Mouse (Mus musculus): ENCODE data around the gene Slc36a3. TPM values are rescaled to one million over a fixed set of nuclear protein-coding genes. Genes with fewer than 3 reads are reported as not detected.
"Not testable (repeated sequence)": the region's sequence is repeated elsewhere in the genome, so short reads cannot be mapped to it uniquely, and the experiment has no call there.

The Slc36a3 gene
- polyA plus RNA-seq, 1 experiment from 2014 or later: not detected

- H3K4me2 ChIP-seq: no peak overlapping the region
- WGBS: 57% methylated on average over 4 of the region's 4 CpGs
- no peaks in the 10 kb centered on the region for H3K9me3 ChIP-seq
- peaks cover 11% of the 10 kb centered on the region; the same call in 1 of the 2 replicates for H3K4me1 ChIP-seq
- no peak overlapping the region for H3K27ac ChIP-seq
- ATAC-seq (ENCODE audit: borderline replicate concordance, extremely low read depth, low FRiP score, low TSS enrichment): no peak
- H3K27me3 ChIP-seq: no peaks in the 10 kb centered on the region; the same call in 1 of the 2 replicates
- no peak overlapping the region for H3K9ac ChIP-seq
- H3K4me3 ChIP-seq: no peak overlapping the region
- H3K36me3 ChIP-seq: no peaks in the 10 kb centered on the region
Measured at GRCm38 (mm10) chr11:55099868-55100267, 51.6 kb downstream of the Slc36a3 start.

GRCm38 (mm10) chr11:55099019-55099771, 52.3 kb downstream of the Slc36a3 start:
- H3K4me2 ChIP-seq: no peak overlapping the region
- ATAC-seq (ENCODE audit: borderline replicate concordance, extremely low read depth, low FRiP score, low TSS enrichment): no peak

GRCm38 (mm10) chr11:55098189-55098915, 53.2 kb downstream of the Slc36a3 start:
- Histone ChIP-seq H3K9me3 (no peaks in the 10 kb centered on the region), H3K4me1 (peaks cover 11% of the 10 kb centered on the region; the same call in 1 of the 2 replicates), H3K36me3 (no peaks in the 10 kb centered on the region), H3K27ac (peak overlapping the region; percentile 70), H3K4me2 (peak overlapping the region; percentile 96), H3K4me3 (peak overlapping the region; percentile 60), H3K27me3 (no peaks in the 10 kb centered on the region; the same call in 1 of the 2 replicates), H3K9ac (peak overlapping the region; percentile 48)
- peak; percentile 49 for ATAC-seq (ENCODE audit: borderline replicate concordance, extremely low read depth, low FRiP score, low TSS enrichment)
- WGBS: 15% methylated on average over 24 of the region's 24 CpGs

More at GRCm38 (mm10) chr11:55099019-55099771, 52.3 kb downstream of the Slc36a3 start:
- no peak overlapping the region for H3K27ac ChIP-seq
- peaks cover 11% of the 10 kb centered on the region; the same call in 1 of the 2 replicates for H3K4me1 ChIP-seq
- H3K4me3 ChIP-seq: no peak overlapping the region
- H3K9me3 ChIP-seq: no peaks in the 10 kb centered on the region
- 88% methylated on average over 8 of the region's 8 CpGs for WGBS
- no peaks in the 10 kb centered on the region for H3K36me3 ChIP-seq
- no peak overlapping the region for H3K9ac ChIP-seq
- H3K27me3 ChIP-seq: no peaks in the 10 kb centered on the region; the same call in 1 of the 2 replicates

- Histone ChIP-seq H3K27ac (peak within 1 kb of the TSS; percentile 70), H3K36me3 (no peaks in the 10 kb centered on the region), H3K9me3 (no peaks in the 10 kb centered on the region), H3K9ac (peak within 1 kb of the TSS; percentile 48), H3K27me3 (no peaks in the 10 kb centered on the region; the same call in 1 of the 2 replicates), H3K4me2 (peak within 1 kb of the TSS; percentile 96), H3K4me1 (peaks cover 7% of the 10 kb centered on the region; the same call in 1 of the 2 replicates), H3K4me3 (peak within 1 kb of the TSS; percentile 60)
- WGBS: 2% methylated on average over 45 of the region's 45 CpGs
- peak; percentile 96 for ATAC-seq (ENCODE audit: borderline replicate concordance, extremely low read depth, low FRiP score, low TSS enrichment)
Measured at GRCm38 (mm10) chr11:55097463-55098188, 53.9 kb downstream of the Slc36a3 start, which contains the start of gene Gm2a. Gm2a (plus strand) TSS chr11:55098115.

- H3K27me3 ChIP-seq: no peaks in the 10 kb centered on the region; the same call in 1 of the 2 replicates
- no peak for ATAC-seq (ENCODE audit: borderline replicate concordance, extremely low read depth, low FRiP score, low TSS enrichment)
- peaks cover 7% of the 10 kb centered on the region; the same call in 1 of the 2 replicates for H3K4me1 ChIP-seq
- no peaks in the 10 kb centered on the region for H3K36me3 ChIP-seq
- peak overlapping the region; percentile 64 for H3K27ac ChIP-seq
- 24% methylated on average over 11 of the region's 11 CpGs for WGBS
- no peak overlapping the region for H3K9ac ChIP-seq
- no peaks in the 10 kb centered on the region for H3K9me3 ChIP-seq
- H3K4me2 ChIP-seq: peak overlapping the region; percentile 96
- peak overlapping the region; percentile 60 for H3K4me3 ChIP-seq
Measured at GRCm38 (mm10) chr11:55096731-55097462, 54.6 kb downstream of the Slc36a3 start.

DNA sequence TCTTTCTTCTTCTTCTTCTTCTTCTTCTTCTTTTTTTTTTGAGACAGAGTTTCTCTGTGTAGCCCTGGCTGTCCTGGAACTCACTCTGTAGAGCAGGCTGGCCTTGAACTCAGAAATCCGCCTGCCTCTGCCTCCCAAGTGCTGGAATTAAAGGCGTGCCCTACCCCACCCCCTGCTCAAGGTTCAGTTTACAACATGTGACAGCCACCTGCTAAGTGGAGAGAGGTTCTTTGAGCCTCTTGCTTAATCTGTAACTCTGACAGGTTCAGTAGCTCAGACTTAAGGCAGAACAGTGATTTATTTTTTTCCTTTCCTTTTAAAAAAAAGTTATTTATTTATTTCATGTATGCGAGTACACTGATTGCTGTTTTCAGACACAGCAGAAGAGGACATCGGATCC, 55.2 kb downstream of the Slc36a3 start:
- H3K4me3 ChIP-seq: not testable (repeated sequence)

DNA sequence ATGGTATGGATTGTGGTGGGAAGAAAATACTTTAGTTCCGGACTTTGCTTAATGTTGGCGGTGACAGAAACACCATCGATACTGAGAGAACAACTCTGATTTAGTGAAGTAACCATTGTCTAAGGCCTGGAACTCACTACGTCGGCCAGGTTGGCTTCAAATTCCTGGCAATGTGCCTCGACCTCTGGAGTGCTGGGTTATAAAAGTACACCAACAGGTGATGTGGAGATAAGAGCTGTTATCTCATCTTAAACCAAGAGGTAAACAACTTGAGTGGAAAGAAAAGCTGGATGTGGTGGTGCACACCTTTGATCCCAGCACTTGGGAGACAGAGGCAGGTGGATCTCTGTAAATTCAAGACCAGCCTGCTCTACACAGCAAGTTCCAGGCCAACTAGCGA, 58.4 kb downstream of the Slc36a3 start:
- Histone ChIP-seq H3K9me3 (no peaks in the 10 kb centered on the region), H3K36me3 (no peaks in the 10 kb centered on the region), H3K4me1 (0 out of 2 replicates have a peak, but pooled peaks cover under 1% of the 10 kb centered on the region), H3K27ac (no peak overlapping the region), H3K4me2 (no peak overlapping the region), H3K4me3 (no peak overlapping the region), H3K9ac (no peak overlapping the region), H3K27me3 (no peaks in the 10 kb centered on the region)
- no peak for ATAC-seq (ENCODE audit: borderline replicate concordance, extremely low read depth, low FRiP score, low TSS enrichment)
- 62% methylated on average over 7 of the region's 7 CpGs for WGBS

More for the DNA sequence above, 55.2 kb downstream of the Slc36a3 start:
- not testable (repeated sequence) for ATAC-seq (ENCODE audit: borderline replicate concordance, extremely low read depth, low FRiP score, low TSS enrichment); H3K36me3 ChIP-seq; H3K9me3 ChIP-seq; H3K4me1 ChIP-seq; H3K9ac ChIP-seq; H3K27me3 ChIP-seq; H3K4me2 ChIP-seq; H3K27ac ChIP-seq
- WGBS: 83% methylated on average over 4 of the region's 4 CpGs

- Histone ChIP-seq H3K4me3 (no peak overlapping the region), H3K4me1 (no peaks in the 10 kb centered on the region), H3K9ac (no peak overlapping the region), H3K4me2 (no peak overlapping the region), H3K27me3 (no peaks in the 10 kb centered on the region), H3K9me3 (no peaks in the 10 kb centered on the region), H3K36me3 (no peaks in the 10 kb centered on the region), H3K27ac (no peak overlapping the region)
- no peak for ATAC-seq (ENCODE audit: borderline replicate concordance, extremely low read depth, low FRiP score, low TSS enrichment)
- 75% methylated on average over 2 of the region's 2 CpGs for WGBS
Measured at GRCm38 (mm10) chr11:55089892-55090291, 61.6 kb downstream of the Slc36a3 start.

DNA sequence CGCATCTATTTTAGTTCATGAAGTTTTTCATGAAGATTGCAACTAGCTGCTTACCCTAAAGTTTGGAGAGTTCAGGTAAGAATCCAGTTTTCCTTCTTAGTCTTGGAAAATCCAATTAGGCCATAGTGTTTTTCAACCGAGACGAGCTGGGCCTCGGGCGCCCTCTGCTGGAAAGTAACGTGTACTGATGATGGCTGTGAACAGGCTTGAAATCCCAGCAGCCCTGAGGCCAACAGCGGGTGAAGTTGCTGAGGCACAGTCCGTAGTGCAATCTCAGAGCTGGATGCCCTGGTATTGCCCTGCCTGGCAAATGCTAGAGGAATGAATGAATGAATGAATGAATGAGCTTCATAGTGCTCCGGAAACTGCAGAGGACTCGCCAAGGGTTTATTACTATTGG, 64.5 kb downstream of the Slc36a3 start:
- Histone ChIP-seq H3K27me3 (no peaks in the 10 kb centered on the region), H3K36me3 (no peaks in the 10 kb centered on the region), H3K4me3 (no peak overlapping the region), H3K4me2 (no peak overlapping the region), H3K4me1 (no peaks in the 10 kb centered on the region), H3K9ac (no peak overlapping the region), H3K27ac (no peak overlapping the region), H3K9me3 (no peaks in the 10 kb centered on the region)
- ATAC-seq (ENCODE audit: borderline replicate concordance, extremely low read depth, low FRiP score, low TSS enrichment): no peak
- 6% methylated on average over 10 of the region's 10 CpGs for WGBS

GRCm38 (mm10) chr11:55085396-55085795, 66.1 kb downstream of the Slc36a3 start:
- Histone ChIP-seq H3K9ac (no peak overlapping the region), H3K36me3 (no peaks in the 10 kb centered on the region), H3K4me2 (no peak overlapping the region), H3K27ac (no peak overlapping the region), H3K27me3 (no peaks in the 10 kb centered on the region), H3K4me3 (no peak overlapping the region), H3K9me3 (no peaks in the 10 kb centered on the region), H3K4me1 (no peaks in the 10 kb centered on the region)
- no peak for ATAC-seq (ENCODE audit: borderline replicate concordance, extremely low read depth, low FRiP score, low TSS enrichment)
- WGBS: 35% methylated on average over 5 of the region's 5 CpGs

GRCm38 (mm10) chr11:55084629-55085028, 66.9 kb downstream of the Slc36a3 start:
- H3K4me3 ChIP-seq: no peak overlapping the region
- no peaks in the 10 kb centered on the region for H3K27me3 ChIP-seq
- no peak for ATAC-seq (ENCODE audit: borderline replicate concordance, extremely low read depth, low FRiP score, low TSS enrichment)
- H3K4me2 ChIP-seq: no peak overlapping the region
- H3K9ac ChIP-seq: no peak overlapping the region
- H3K27ac ChIP-seq: no peak overlapping the region
- H3K36me3 ChIP-seq: no peaks in the 10 kb centered on the region
- WGBS: 69% methylated on average over 4 of the region's 4 CpGs
- H3K9me3 ChIP-seq: no peaks in the 10 kb centered on the region
- H3K4me1 ChIP-seq: no peaks in the 10 kb centered on the region

Data from lung, embryonic 15.5 days (tissue).